Mouse (Mus musculus) kidney, embryonic 14.5 days (tissue): ENCODE data around the gene Syne2. TPM values are rescaled to one million over a fixed set of nuclear protein-coding genes. Genes with fewer than 3 reads are reported as not detected.

Experiments used
- ATAC-seq: fragments of 200-750 bp; cut with Nextera tagmentation; 2 replicates; pipeline ENCODE4 v1.8.0; 2017; ENCODE audit warnings: moderate number of reproducible peaks, mild to moderate bottlenecking, moderate TSS enrichment, moderate library complexity; ENCODE audit not compliant: low FRiP score, low TSS enrichment
- H3K27ac ChIP-seq: fragments of 300-500 bp; sonication (generic); 2 replicates; pipeline ENCODE4 v1.5.1; 2014; ENCODE audit warnings: low read depth, mild to moderate bottlenecking, low read length, moderate library complexity, mixed read lengths
- H3K27me3 ChIP-seq: fragments of 300-500 bp; sonication (generic); 2 replicates; pipeline ENCODE4 v1.6.1; 2014; ENCODE audit warnings: mild to moderate bottlenecking, low read length; ENCODE audit not compliant: control insufficient read depth, insufficient read depth
- H3K36me3 ChIP-seq: fragments of 300-500 bp; sonication (generic); 2 replicates; pipeline ENCODE4 v1.6.1; 2014; ENCODE audit warnings: low read length, mixed read lengths; ENCODE audit not compliant: control insufficient read depth, insufficient read depth
- H3K4me1 ChIP-seq: fragments of 300-500 bp; sonication (generic); 2 replicates; pipeline ENCODE4 v1.6.1; 2014; ENCODE audit warnings: low read length, mixed read lengths; ENCODE audit not compliant: control insufficient read depth, insufficient read depth
- H3K4me2 ChIP-seq: fragments of 300-500 bp; sonication (generic); replicated peaks from 2 replicates; pipeline ENCODE4 v1.6.1; 2014; ENCODE audit warnings: low read depth, mild to moderate bottlenecking, low read length
- H3K4me3 ChIP-seq: fragments of 300-500 bp; sonication (generic); 2 replicates; pipeline ENCODE4 v1.5.1; 2014; ENCODE audit warnings: mild to moderate bottlenecking, low read length
- H3K9ac ChIP-seq: fragments of 300-500 bp; sonication (generic); 2 replicates; pipeline ENCODE4 v1.6.1; 2014; ENCODE audit warnings: low read depth, mild to moderate bottlenecking, low read length, moderate library complexity
- H3K9me3 ChIP-seq: fragments of 300-500 bp; sonication (generic); 2 replicates; pipeline ENCODE4 v1.6.1; 2016; ENCODE audit warnings: low read length; ENCODE audit not compliant: control insufficient read depth
- WGBS: fragments of 180-500 bp; shearing (Covaris S2); extraction: QIAGEN DNeasy Blood & Tissue Kit; methylation state at CpG from one replicate; pipeline ENCODE4 v1.1.7; 2014; 5-methylcytosine and 5-hydroxymethylcytosine counted together
- polyA plus RNA-seq: library from polyadenylated mRNA; unstranded; fragments of >200 nt; fragmentation: Nextera tagmentation; extraction: Ambion mirVana; gene quantifications from 2 replicates; pipeline ENCODE4 v1.2.1, GENCODE M21; 2014

Syne2 gene
- polyA plus RNA-seq, 1 experiment from 2014 or later, result 69.0 TPM

GRCm38 (mm10) chr12:75915694-75916093 lies 97.8 kb downstream of the Syne2 start:
- H3K27ac ChIP-seq, result no peak overlapping the region
- no peak for ATAC-seq
- H3K4me1 ChIP-seq, result no peaks in the 10 kb centered on the region
- no peak overlapping the region for H3K4me3 ChIP-seq
- no peaks in the 10 kb centered on the region for H3K9me3 ChIP-seq
- peaks cover 49% of the 10 kb centered on the region for H3K36me3 ChIP-seq
- H3K9ac ChIP-seq, result no peak overlapping the region
- WGBS, result 96% methylated on average over 5 of the region's 5 CpGs
- no peaks in the 10 kb centered on the region for H3K27me3 ChIP-seq
- no peak overlapping the region for H3K4me2 ChIP-seq

GRCm38 (mm10) chr12:75918415-75918814 lies 100.5 kb downstream of the Syne2 start:
- Histone ChIP-seq H3K9ac (no peak overlapping the region), H3K27me3 (no peaks in the 10 kb centered on the region), H3K4me3 (no peak overlapping the region), H3K4me2 (no peak overlapping the region), H3K36me3 (peaks cover 36% of the 10 kb centered on the region; the same call in 1 of the 2 replicates), H3K4me1 (no peaks in the 10 kb centered on the region), H3K9me3 (no peaks in the 10 kb centered on the region), H3K27ac (no peak overlapping the region)
- 72% methylated on average over 2 of the region's 2 CpGs for WGBS
- ATAC-seq, result no peak

- Histone ChIP-seq H3K27ac (no peak overlapping the region), H3K9ac (no peak overlapping the region), H3K4me3 (no peak overlapping the region), H3K27me3 (no peaks in the 10 kb centered on the region), H3K36me3 (peaks cover 36% of the 10 kb centered on the region; the same call in 1 of the 2 replicates), H3K4me2 (no peak overlapping the region), H3K9me3 (no peaks in the 10 kb centered on the region), H3K4me1 (no peaks in the 10 kb centered on the region)
- 65% methylated on average over 6 of the region's 6 CpGs for WGBS
- peak; percentile 57; the same call in 1 of the 2 replicates for ATAC-seq
Measured at GRCm38 (mm10) chr12:75918914-75919313, 101.0 kb downstream of the Syne2 start.

- H3K4me1 ChIP-seq, result no peaks in the 10 kb centered on the region
Measured at GRCm38 (mm10) chr12:75922900-75923299, 105.0 kb downstream of the Syne2 start.

GRCm38 (mm10) chr12:75924852-75925251 lies 106.9 kb downstream of the Syne2 start:
- H3K27me3 ChIP-seq, result no peaks in the 10 kb centered on the region
- 86% methylated on average over 11 of the region's 11 CpGs for WGBS
- H3K4me2 ChIP-seq, result no peak overlapping the region
- no peak overlapping the region for H3K27ac ChIP-seq
- no peaks in the 10 kb centered on the region for H3K9me3 ChIP-seq
- H3K4me3 ChIP-seq, result no peak overlapping the region
- no peak overlapping the region for H3K9ac ChIP-seq
- H3K36me3 ChIP-seq, result peaks cover 63% of the 10 kb centered on the region
- no peaks in the 10 kb centered on the region for H3K4me1 ChIP-seq
- no peak for ATAC-seq

More at GRCm38 (mm10) chr12:75922900-75923299, 105.0 kb downstream of the Syne2 start:
- Histone ChIP-seq H3K27me3 (no peaks in the 10 kb centered on the region), H3K9me3 (no peaks in the 10 kb centered on the region), H3K4me3 (no peak overlapping the region), H3K27ac (no peak overlapping the region), H3K9ac (no peak overlapping the region), H3K36me3 (peaks cover 57% of the 10 kb centered on the region), H3K4me2 (no peak overlapping the region)
- WGBS, result 85% methylated on average over 11 of the region's 11 CpGs
- no peak for ATAC-seq

- ATAC-seq, result no peak
- peaks cover 69% of the 10 kb centered on the region for H3K36me3 ChIP-seq
- no peaks in the 10 kb centered on the region for H3K9me3 ChIP-seq
- 75% methylated on average over 1 of the region's 1 CpGs for WGBS
- no peak overlapping the region for H3K9ac ChIP-seq
- H3K27me3 ChIP-seq, result no peaks in the 10 kb centered on the region
- no peaks in the 10 kb centered on the region for H3K4me1 ChIP-seq
- no peak overlapping the region for H3K4me2 ChIP-seq
- no peak overlapping the region for H3K27ac ChIP-seq
- H3K4me3 ChIP-seq, result no peak overlapping the region
Measured at GRCm38 (mm10) chr12:75927596-75927995, 109.7 kb downstream of the Syne2 start.

- no peaks in the 10 kb centered on the region for H3K4me1 ChIP-seq
- no peak overlapping the region for H3K27ac ChIP-seq
- no peak overlapping the region for H3K4me2 ChIP-seq
- no peak overlapping the region for H3K9ac ChIP-seq
- H3K36me3 ChIP-seq, result peaks cover 54% of the 10 kb centered on the region
- H3K4me3 ChIP-seq, result no peak overlapping the region
- no peak for ATAC-seq
- 91% methylated on average over 4 of the region's 4 CpGs for WGBS
- H3K9me3 ChIP-seq, result no peaks in the 10 kb centered on the region
- no peaks in the 10 kb centered on the region for H3K27me3 ChIP-seq
Measured at GRCm38 (mm10) chr12:75933561-75933960, 115.6 kb downstream of the Syne2 start.

- H3K4me2 ChIP-seq, result no peak overlapping the region
- 64% methylated on average over 5 of the region's 5 CpGs for WGBS
- no peak overlapping the region for H3K4me3 ChIP-seq
- H3K27ac ChIP-seq, result no peak overlapping the region
- H3K27me3 ChIP-seq, result no peaks in the 10 kb centered on the region
- H3K9ac ChIP-seq, result no peak overlapping the region
- H3K4me1 ChIP-seq, result no peaks in the 10 kb centered on the region
- peaks cover 29% of the 10 kb centered on the region; the same call in 1 of the 2 replicates for H3K36me3 ChIP-seq
- ATAC-seq, result no peak
- H3K9me3 ChIP-seq, result no peaks in the 10 kb centered on the region
Measured at GRCm38 (mm10) chr12:75951328-75951727, 133.4 kb downstream of the Syne2 start.

- no peaks in the 10 kb centered on the region for H3K9me3 ChIP-seq
- no peak overlapping the region for H3K4me2 ChIP-seq
- H3K27me3 ChIP-seq, result no peaks in the 10 kb centered on the region
- no peak for ATAC-seq
- no peak overlapping the region for H3K27ac ChIP-seq
- WGBS, result 96% methylated on average over 1 of the region's 1 CpGs
- no peak overlapping the region for H3K4me3 ChIP-seq
- peaks cover 29% of the 10 kb centered on the region; the same call in 1 of the 2 replicates for H3K36me3 ChIP-seq
- H3K4me1 ChIP-seq, result no peaks in the 10 kb centered on the region
- no peak overlapping the region for H3K9ac ChIP-seq
Measured at GRCm38 (mm10) chr12:75952011-75952410, 134.1 kb downstream of the Syne2 start.
